Mouse (Mus musculus): ENCODE measurements around the gene Arhgef18.

DNA sequence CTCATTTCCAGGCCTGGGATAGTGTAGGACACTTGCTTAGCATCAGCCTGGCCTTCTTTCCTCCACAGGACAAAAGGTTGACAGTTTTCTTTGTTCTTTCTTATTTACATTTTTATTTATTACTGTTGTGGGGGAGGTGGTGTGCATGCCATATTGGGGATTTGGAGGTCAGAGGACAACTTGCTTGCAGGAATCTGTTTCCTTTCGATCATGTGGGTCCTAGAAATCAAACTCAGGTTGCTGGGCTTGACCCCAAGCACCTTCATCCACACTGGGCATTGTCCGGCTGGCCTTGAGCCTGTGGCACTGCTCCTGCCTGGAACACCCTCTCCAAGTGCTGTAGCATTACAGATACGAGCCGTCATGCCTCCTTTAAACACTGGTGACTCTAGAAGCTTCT lies 24.0 kb downstream of the Arhgef18 start:
- TF ChIP-seq CTCF (IDR thresholded peaks at IDR 0.05; ENCODE audit: low read depth, low read length) (no peak), POLR2A (IDR thresholded peaks at IDR 0.05; ENCODE audit: insufficient read depth, low read length) (no peak)
